Mouse (Mus musculus): Measurements from ENCODE around the gene Phldb2.

The Phldb2 gene

DNA sequence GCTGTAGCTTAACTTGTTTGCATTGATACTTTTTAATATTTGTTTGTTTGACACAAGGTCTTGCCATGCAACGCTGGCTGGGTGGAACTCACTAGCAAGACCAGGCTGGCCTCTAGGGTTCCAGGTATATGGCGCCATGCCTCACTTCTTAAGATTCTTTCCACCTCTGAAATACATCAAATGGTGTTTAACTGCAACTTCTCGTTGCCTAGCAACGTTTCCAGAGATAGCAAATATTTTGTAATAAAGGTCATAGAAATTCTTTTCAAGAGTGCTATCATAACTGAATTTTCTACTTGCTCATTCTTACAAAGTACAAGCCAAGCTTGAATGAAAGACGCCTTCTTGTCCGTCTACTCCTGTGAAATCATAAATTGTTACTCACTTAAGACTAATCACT lies 165.7 kb downstream of the Phldb2 start:
- no peak for DNase-seq

GRCm38 (mm10) chr16:45786639-45787038 lies 166.8 kb downstream of the Phldb2 start:
- peak; percentile 30 for DNase-seq

DNA sequence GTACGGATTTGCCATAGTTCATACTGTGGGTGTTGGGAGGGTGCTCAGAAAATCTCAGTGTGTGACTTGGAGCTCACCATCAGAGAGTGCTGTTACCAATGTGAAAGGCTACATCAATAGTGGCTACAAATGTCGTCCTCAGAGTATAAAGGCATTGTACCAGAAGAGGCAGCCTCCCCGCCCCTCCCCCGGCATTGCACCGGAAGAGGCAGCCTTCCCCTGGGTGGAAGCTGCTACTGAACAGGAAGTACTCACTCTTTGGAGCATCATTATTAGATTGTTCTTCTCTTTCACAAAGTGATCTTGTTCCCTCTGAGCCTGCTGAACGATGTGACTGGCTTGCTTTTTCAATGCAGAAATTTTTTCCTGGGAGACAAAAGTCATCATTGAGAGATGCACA lies 173.4 kb downstream of the Phldb2 start:
- no peak for DNase-seq

GRCm38 (mm10) chr16:45774813-45775212 lies 178.6 kb downstream of the Phldb2 start:
- DNase-seq = no peak

DNA sequence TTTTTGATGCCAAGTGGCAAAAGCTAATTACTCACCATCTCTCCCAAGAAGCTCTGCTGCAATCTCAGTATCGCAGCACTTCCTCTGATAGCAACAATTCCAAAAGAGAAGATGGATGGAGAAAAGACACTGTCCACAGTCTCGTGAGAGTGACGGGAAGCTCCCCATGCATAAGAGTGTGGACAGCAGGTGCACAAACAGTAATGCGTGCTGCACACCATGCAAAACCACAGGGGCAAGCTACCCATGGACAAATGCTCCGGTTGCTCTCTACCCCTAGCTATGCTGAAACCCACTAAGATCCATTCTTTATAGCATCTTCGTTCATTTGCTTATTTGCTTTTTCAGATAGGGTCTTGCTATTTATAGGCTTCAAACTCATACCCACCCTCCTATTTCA lies 182.5 kb downstream of the Phldb2 start:
- peak; percentile 31 for DNase-seq

DNA sequence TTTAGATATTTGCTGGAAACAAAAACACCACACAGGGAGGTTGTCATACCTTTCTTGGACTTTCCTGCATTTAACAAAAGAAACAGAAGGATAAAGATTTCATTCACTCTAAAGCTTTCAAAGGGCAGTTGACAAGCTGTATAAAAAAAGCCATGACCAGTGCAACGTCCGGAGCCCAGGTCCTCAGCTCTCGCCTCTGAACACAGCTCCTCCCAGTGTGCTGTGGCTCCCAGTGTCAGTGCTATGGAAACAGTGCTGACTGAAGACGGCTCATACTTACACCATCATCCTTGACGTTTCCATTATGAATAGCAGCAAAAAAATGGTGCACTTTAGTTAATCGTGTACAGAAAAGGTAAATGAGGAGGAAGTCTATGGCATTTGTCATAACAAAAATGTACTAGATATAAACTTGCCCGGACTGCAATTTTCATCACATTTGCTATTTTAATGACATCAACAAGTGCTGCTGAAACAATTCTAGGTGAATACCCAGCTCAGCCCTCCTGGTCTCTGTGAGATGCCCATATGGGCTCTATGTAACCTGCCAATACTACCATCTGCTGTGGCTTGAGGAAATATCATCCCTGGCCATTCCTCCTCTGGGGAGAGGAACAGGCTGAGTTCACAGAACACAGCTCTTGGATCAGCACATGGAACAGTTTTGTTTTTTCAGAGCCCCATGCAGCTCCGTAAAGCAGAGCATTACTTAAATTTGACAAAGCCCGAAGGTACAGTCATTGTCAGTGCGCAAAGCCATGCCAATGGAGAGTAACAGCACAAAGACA lies 185.4 kb downstream of the Phldb2 start:
- DNase-seq = peak; percentile 94

DNA sequence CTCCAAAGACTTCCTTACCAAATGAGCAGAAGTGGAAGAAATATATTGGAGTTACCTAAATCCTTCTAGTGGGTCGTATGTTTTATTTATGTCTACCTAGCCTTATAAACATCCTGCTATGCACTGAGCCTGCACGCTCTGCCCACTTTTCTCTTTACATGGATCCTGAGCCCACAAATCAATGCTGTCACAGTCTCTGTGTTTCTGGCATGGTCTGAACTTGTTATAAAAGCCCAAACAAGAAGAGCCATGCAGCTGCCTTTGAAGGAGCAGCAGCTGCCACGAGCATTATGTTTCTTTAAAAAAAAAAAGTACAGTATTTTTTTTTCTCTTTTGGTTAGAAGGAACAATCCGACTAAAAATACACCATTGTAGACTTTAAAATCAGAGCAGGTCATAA lies 186.0 kb downstream of the Phldb2 start:
- DNase-seq = peak; percentile 24

GRCm38 (mm10) chr16:45765801-45766494 lies 187.4 kb downstream of the Phldb2 start:
- no peak for DNase-seq

- no peak for DNase-seq
Observed at GRCm38 (mm10) chr16:45765102-45765501, 188.3 kb downstream of the Phldb2 start.

DNA sequence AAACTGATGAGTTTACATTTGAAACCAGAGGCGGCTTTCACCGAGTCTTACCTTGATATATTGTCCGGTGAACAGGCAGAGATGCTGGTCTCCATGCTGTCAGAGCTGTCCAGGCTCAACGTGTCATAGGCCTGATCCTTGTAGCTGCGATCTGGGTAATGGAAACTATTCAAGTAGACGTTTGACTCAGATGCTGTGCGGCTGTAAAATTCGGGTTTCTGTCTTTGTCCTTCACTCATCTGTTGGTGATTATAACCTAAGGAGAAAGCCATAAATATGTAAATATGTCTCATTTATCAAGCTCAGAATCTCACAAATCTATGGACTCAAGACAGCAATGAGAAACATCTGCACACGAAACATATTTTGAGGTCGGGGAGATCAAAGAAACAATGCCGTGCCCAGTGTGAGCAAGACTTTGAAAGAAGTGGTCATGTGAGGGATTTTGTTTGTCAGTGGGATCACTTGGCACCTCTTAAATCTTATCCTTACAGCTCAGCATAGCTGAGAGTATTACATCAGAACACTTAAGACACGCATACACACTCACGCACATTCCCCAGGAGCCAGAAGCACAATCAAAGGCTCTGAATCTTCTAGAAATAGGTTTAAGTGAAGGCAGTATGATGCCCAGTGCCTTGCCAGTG lies 190.4 kb downstream of the Phldb2 start:
- no peak for DNase-seq

DNA sequence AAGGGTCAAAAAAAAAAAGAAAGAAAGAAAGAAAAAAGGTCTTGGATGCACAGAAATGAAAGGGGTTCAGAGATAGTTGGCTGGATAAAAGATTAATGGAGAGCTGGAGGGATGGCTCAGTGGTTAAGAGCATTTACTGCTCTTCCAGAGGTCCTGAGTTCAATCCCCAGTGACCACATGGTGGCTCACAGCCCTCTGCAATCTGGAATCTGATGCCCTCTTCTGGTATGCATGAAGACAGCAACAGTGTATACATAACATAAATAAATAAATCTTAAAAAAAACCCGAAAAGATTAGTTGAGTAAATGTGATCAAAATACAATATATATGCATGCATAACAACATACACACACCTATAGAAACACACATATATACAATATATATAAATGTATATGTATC lies 192.0 kb downstream of the Phldb2 start:
- DNase-seq = no peak

GRCm38 (mm10) chr16:45758726-45759269 lies 194.6 kb downstream of the Phldb2 start:
- no peak for DNase-seq

- no peak for DNase-seq
Observed at GRCm38 (mm10) chr16:45757421-45758078, 195.8 kb downstream of the Phldb2 start.

GRCm38 (mm10) chr16:45756855-45757254 lies 196.5 kb downstream of the Phldb2 start:
- peak; percentile 42 for DNase-seq

- DNase-seq = peak; percentile 45
Observed at GRCm38 (mm10) chr16:45743591-45744144, 209.7 kb downstream of the Phldb2 start.

DNA sequence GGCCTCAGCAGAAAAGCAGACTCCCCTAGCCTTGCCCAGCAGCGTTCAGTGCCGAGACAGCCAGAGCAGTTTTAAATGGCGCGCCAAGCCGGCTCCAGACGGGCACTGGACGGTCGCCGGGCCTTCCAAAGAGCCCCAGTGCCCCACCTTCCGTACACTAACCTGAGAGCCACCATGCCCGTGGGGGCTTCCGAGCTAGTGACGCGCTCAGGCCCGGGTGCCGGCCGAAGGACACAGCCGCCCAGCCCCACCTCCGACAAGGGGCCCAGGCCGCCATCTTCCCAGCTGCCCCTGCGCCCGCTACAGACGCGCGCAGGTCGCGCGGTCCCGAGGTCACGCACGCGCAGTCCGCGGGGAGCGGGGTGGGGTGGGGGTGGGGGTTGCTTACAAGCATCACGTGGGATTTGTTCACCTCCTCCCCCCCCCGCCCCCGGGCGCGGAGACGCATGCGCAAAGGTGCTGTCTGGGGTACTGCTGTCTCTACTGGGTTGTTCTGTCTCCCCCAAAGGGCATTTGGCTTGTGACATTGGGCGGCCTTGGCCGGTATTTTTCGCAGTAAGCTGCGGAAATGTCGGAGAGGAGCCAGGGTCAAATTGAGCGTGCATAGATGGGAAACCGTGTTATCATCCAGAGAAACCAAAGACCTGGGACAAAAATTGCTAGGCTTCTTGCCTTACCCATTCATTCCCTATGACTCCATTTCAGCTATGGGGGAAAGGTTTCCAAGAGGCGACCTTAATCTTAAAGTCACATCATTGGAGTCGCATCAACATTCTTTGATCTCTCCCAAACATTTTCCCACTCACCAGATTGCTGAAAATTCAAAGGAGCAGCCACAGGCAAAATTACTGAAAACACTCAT lies 210.6 kb downstream of the Phldb2 start, which contains the start of gene Abhd10:
Abhd10 (minus strand) TSS at position 341 of the 862 bp plus-strand sequence.
- peak; percentile 98 for DNase-seq

GRCm38 (mm10) chr16:45737880-45738279 lies 215.5 kb downstream of the Phldb2 start:
- DNase-seq = no peak

GRCm38 (mm10) chr16:45736724-45737123 lies 216.7 kb downstream of the Phldb2 start:
- DNase-seq = no peak

DNA sequence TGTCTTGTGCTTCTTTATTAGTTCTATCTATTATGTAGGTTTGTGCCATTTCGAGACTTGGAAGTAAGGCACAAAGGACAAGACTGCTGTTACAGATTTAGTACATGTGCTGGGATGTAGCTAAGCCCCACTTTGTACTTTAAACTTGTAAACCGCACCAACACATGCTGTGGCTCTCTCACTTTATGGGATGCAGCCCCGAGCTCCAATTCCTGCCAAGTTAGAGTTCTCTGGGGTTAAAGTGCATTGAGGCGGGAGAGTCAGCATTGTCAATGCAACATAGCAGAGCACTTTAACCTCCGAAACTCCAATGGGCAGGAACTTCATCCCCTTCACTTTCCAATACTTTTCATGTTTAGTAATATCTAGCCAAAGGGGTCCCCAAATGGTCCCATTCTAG lies 224.2 kb downstream of the Phldb2 start:
- no peak for DNase-seq

DNA sequence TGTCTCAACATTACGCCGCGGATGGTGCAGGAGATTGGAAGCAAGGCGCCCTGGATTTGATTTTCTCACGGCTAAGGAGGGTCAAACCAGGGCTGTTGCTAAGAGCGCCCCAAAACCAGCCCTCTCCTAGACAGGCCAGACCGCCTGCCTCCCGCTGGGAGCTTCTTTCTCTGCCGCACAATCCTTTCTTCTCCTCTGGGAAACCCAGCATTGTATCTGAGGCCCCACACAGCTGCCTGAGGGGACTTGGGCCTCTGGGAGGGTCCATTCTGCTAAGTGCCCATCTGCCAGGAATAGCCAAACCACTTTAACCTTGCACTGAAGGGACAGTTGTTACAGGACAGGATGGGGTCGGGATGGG lies 228.7 kb downstream of the Phldb2 start:
- peak; percentile 77 for DNase-seq

DNA sequence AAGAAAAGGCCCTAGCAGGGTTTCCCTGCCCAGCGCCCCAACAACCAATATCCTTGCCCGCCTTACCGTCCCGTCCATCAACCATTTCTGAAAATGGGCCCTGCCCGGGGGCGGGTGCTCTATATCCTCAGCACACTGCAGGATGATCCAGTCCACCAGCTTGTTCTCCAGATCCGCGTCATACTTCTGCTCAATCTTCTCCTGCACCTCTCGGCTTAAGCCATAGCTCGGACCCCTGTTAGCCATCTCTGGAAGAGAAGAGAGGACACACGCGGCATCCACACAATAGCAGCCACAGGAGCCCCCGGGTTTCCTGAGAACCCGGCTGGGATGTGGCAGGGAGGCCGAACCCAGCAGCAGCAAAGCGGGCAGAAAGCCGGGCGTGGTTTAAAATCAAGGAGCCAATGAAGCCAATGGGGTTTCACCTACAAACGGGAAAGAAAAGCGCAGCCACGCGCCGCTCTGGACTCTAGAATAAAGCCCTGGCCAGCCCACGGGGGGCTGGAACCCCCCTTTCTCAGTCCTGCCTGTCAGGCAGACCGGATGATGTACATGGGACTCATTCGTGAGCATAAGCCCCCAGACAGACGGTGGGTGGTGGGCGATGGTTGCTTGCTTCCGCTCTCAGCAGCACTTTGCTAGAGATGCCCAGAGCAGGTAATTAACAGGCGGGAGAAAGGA lies 229.2 kb downstream of the Phldb2 start, which contains the start of gene Tagln3:
Tagln3 (minus strand) TSS at position 548 of the 681 bp plus-strand sequence.
- DNase-seq = peak; percentile 86

Data from cerebellum, adult 9-11 months (tissue).